Mouse (Mus musculus) megakaryocyte, embryonic 14.5 days (primary cell): Measurements from ENCODE around the gene Pkp2.

Experiments
- FLI1 ChIP-seq: IDR thresholded peaks from 2 replicates; pipeline ENCODE4 v1.6.1; 2012; ENCODE audit warnings: low read length, inconsistent platforms, mixed read lengths
- GATA1 ChIP-seq: IDR thresholded peaks from 3 replicates; pipeline ENCODE4 v1.6.1; 2012; ENCODE audit warnings: mixed read lengths, low read length, inconsistent platforms, borderline replicate concordance

- no peak for TF ChIP-seq GATA1
- no peak for TF ChIP-seq FLI1
These were observed 15.7 kb upstream of the Pkp2 start for GRCm38 (mm10) chr16:16197374-16197773.
